Mouse (Mus musculus) liver, postnatal 0 days (tissue): Measurements from ENCODE around the gene Aldh3b1. TPM values are rescaled to one million over a fixed set of nuclear protein-coding genes. Genes with fewer than 3 reads are reported as not detected.

ENCODE experiments used
- ATAC-seq: fragments of 200-750 bp; cut with Nextera tagmentation; 2 replicates; pipeline ENCODE4 v1.8.0; 2017; ENCODE audit warnings: mild to moderate bottlenecking, moderate library complexity
- DNase-seq: peaks from one replicate; pipeline ENCODE4 v3.0.0-alpha.2; 2016
- H3K27ac ChIP-seq: fragments of 300-500 bp; sonication (generic); 2 replicates; pipeline ENCODE4 v1.5.1; 2014; ENCODE audit warnings: antibody characterized with exemption, moderate library complexity, mild to moderate bottlenecking, low read depth
- H3K27me3 ChIP-seq: fragments of 300-500 bp; sonication (generic); 2 replicates; pipeline ENCODE4 v1.6.1; 2014; ENCODE audit warnings: low read length, control low read depth, mixed read lengths; ENCODE audit not compliant: insufficient read depth
- H3K36me3 ChIP-seq: fragments of 300-500 bp; sonication (generic); replicated peaks from 2 replicates; pipeline ENCODE4 v1.6.1; 2014; ENCODE audit warnings: mild to moderate bottlenecking, control low read depth, low read length, moderate library complexity, mixed read lengths; ENCODE audit not compliant: insufficient read depth
- H3K4me1 ChIP-seq: fragments of 300-500 bp; sonication (generic); 2 replicates; pipeline ENCODE4 v1.6.1; 2014; ENCODE audit warnings: antibody characterized with exemption, mild to moderate bottlenecking, control low read depth; ENCODE audit not compliant: insufficient read depth
- H3K4me2 ChIP-seq: fragments of 300-500 bp; sonication (generic); 2 replicates; pipeline ENCODE4 v1.6.1; 2014; ENCODE audit warnings: low read depth, mild to moderate bottlenecking, low read length, moderate library complexity, mixed read lengths
- H3K4me3 ChIP-seq: fragments of 300-500 bp; sonication (generic); 2 replicates; pipeline ENCODE4 v1.5.1; 2014; ENCODE audit warnings: low read depth, low read length
- H3K9ac ChIP-seq: fragments of 300-500 bp; sonication (generic); replicated peaks from 2 replicates; pipeline ENCODE4 v1.6.1; 2014; ENCODE audit warnings: mild to moderate bottlenecking, moderate library complexity
- H3K9me3 ChIP-seq: fragments of 300-500 bp; sonication (generic); 2 replicates; pipeline ENCODE4 v1.6.1; 2016; ENCODE audit warnings: mild to moderate bottlenecking, control low read depth, low read length, mixed read lengths
- CTCF ChIP-seq: sonication (generic); IDR thresholded peaks from 2 replicates; pipeline ENCODE4 v1.5.1; 2016; ENCODE audit warnings: antibody characterized with exemption, low read depth
- EP300 ChIP-seq: IDR thresholded peaks from 2 replicates; pipeline ENCODE4 v1.6.1; 2016; ENCODE audit warnings: antibody characterized with exemption, low read depth, mild to moderate bottlenecking
- WGBS: fragments of 180-500 bp; shearing (Covaris S2); extraction: QIAGEN DNeasy Blood & Tissue Kit; methylation state at CpG from one replicate; pipeline ENCODE4 v1.1.7; 2014; ENCODE audit not compliant: insufficient replicate concordance; 5-methylcytosine and 5-hydroxymethylcytosine counted together
- polyA plus RNA-seq: library from polyadenylated mRNA; unstranded; fragments of >200 nt; fragmentation: Nextera tagmentation; extraction: Ambion mirVana; gene quantifications from 2 replicates; pipeline ENCODE4 v1.2.1, GENCODE M21; 2015

Gene Aldh3b1
- polyA plus RNA-seq, 1 experiment from 2014 or later = 9.5 TPM

- Histone ChIP-seq H3K27ac (no peak overlapping the region), H3K4me1 (no peaks in the 10 kb centered on the region), H3K4me3 (no peak overlapping the region), H3K4me2 (no peak overlapping the region), H3K9ac (no peak overlapping the region), H3K9me3 (no peaks in the 10 kb centered on the region), H3K27me3 (no peaks in the 10 kb centered on the region), H3K36me3 (no peaks in the 10 kb centered on the region)
- TF ChIP-seq CTCF (no peak), EP300 (no peak)
- WGBS = 51% methylated on average over 4 of the region's 4 CpGs
- ATAC-seq (no peak), DNase-seq (no peak)
These were observed 26.2 kb upstream of the Aldh3b1 start for GRCm38 (mm10) chr19:3955804-3956203.

- Histone ChIP-seq H3K4me3 (no peak overlapping the region), H3K27me3 (no peaks in the 10 kb centered on the region), H3K36me3 (no peaks in the 10 kb centered on the region), H3K4me2 (no peak overlapping the region), H3K9me3 (no peaks in the 10 kb centered on the region), H3K27ac (no peak overlapping the region), H3K9ac (no peak overlapping the region), H3K4me1 (no peaks in the 10 kb centered on the region)
- no peak for TF ChIP-seq EP300
- TF ChIP-seq CTCF = no peak
- 78% methylated on average over 3 of the region's 3 CpGs for WGBS
- DNase-seq (no peak), ATAC-seq (0 out of 2 replicates have a peak, but pooled peaks have one; percentile 29)
These were observed 25.4 kb upstream of the Aldh3b1 start for GRCm38 (mm10) chr19:3955033-3955432.

GRCm38 (mm10) chr19:3952099-3952498 is 22.5 kb upstream of the Aldh3b1 start:
- no peaks in the 10 kb centered on the region for H3K9me3 ChIP-seq
- H3K4me3 ChIP-seq = no peak overlapping the region
- TF ChIP-seq EP300 (no peak), CTCF (no peak)
- H3K4me2 ChIP-seq = no peak overlapping the region
- H3K4me1 ChIP-seq = no peaks in the 10 kb centered on the region
- no peak overlapping the region; the same call in 1 of the 2 replicates for H3K27ac ChIP-seq
- no peaks in the 10 kb centered on the region for H3K27me3 ChIP-seq
- DNase-seq (no peak), ATAC-seq (no peak)
- WGBS = 33% methylated on average over 1 of the region's 1 CpGs
- H3K9ac ChIP-seq = no peak overlapping the region
- H3K36me3 ChIP-seq = peaks cover 21% of the 10 kb centered on the region

GRCm38 (mm10) chr19:3951461-3951860 is 21.9 kb upstream of the Aldh3b1 start:
- Histone ChIP-seq H3K27me3 (no peaks in the 10 kb centered on the region), H3K9me3 (no peaks in the 10 kb centered on the region), H3K27ac (no peak overlapping the region; the same call in 1 of the 2 replicates), H3K4me3 (no peak overlapping the region), H3K4me2 (no peak overlapping the region), H3K9ac (no peak overlapping the region), H3K4me1 (no peaks in the 10 kb centered on the region), H3K36me3 (peaks cover 24% of the 10 kb centered on the region)
- ATAC-seq (no peak), DNase-seq (no peak)
- no peak for TF ChIP-seq EP300
- TF ChIP-seq CTCF = no peak

GRCm38 (mm10) chr19:3950331-3950730 is 20.7 kb upstream of the Aldh3b1 start:
- peaks cover 27% of the 10 kb centered on the region for H3K36me3 ChIP-seq
- H3K4me2 ChIP-seq = no peak overlapping the region
- TF ChIP-seq EP300 (no peak), CTCF (no peak)
- DNase-seq (no peak), ATAC-seq (peak; percentile 47; the same call in 1 of the 2 replicates)
- no peak overlapping the region for H3K27ac ChIP-seq
- peaks cover 6% of the 10 kb centered on the region; the same call in 1 of the 2 replicates for H3K4me1 ChIP-seq
- H3K4me3 ChIP-seq = no peak overlapping the region
- H3K27me3 ChIP-seq = no peaks in the 10 kb centered on the region
- no peak overlapping the region for H3K9ac ChIP-seq
- H3K9me3 ChIP-seq = no peaks in the 10 kb centered on the region
- WGBS = 73% methylated on average over 3 of the region's 3 CpGs

- H3K9ac ChIP-seq = no peak overlapping the region
- H3K36me3 ChIP-seq = peaks cover 34% of the 10 kb centered on the region
- no peak overlapping the region for H3K4me2 ChIP-seq
- 78% methylated on average over 14 of the region's 14 CpGs for WGBS
- H3K27me3 ChIP-seq = no peaks in the 10 kb centered on the region
- H3K9me3 ChIP-seq = no peaks in the 10 kb centered on the region
- H3K4me1 ChIP-seq = peaks cover 6% of the 10 kb centered on the region; the same call in 1 of the 2 replicates
- TF ChIP-seq CTCF (no peak), EP300 (no peak)
- ATAC-seq = no peak
- H3K27ac ChIP-seq = no peak overlapping the region
- no peak for DNase-seq
- H3K4me3 ChIP-seq = no peak overlapping the region
These were observed 18.9 kb upstream of the Aldh3b1 start for GRCm38 (mm10) chr19:3948546-3948945.

- Histone ChIP-seq H3K9me3 (no peaks in the 10 kb centered on the region), H3K4me2 (no peak overlapping the region), H3K36me3 (peaks cover 34% of the 10 kb centered on the region), H3K4me3 (no peak overlapping the region), H3K4me1 (peaks cover 13% of the 10 kb centered on the region), H3K27ac (no peak overlapping the region), H3K9ac (no peak overlapping the region), H3K27me3 (no peaks in the 10 kb centered on the region)
- DNase-seq (no peak), ATAC-seq (no peak)
- TF ChIP-seq EP300 (no peak), CTCF (no peak)
- 72% methylated on average over 3 of the region's 3 CpGs for WGBS
These were observed 18.2 kb upstream of the Aldh3b1 start for GRCm38 (mm10) chr19:3947813-3948212.
